Mouse (Mus musculus) forebrain, embryonic 14.5 days (tissue): ENCODE results near the gene Ppm1a. TPM values are rescaled to one million over a fixed set of nuclear protein-coding genes. Genes with fewer than 3 reads are reported as not detected.

ENCODE experiments used
- ATAC-seq: fragments of 200-750 bp; cut with Nextera tagmentation; 2 replicates; pipeline ENCODE4 v1.8.0; 2017; ENCODE audit warnings: mild to moderate bottlenecking, moderate library complexity
- DNase-seq: peaks from one replicate; pipeline ENCODE4 v3.0.0-alpha.2; 2015; ENCODE audit warnings: low spot score
- H3K27ac ChIP-seq: fragments of 300-500 bp; sonication (generic); 2 replicates; pipeline ENCODE4 v1.5.1; 2014; ENCODE audit warnings: low read depth, mild to moderate bottlenecking, control low read depth, low read length, moderate library complexity
- H3K27me3 ChIP-seq: fragments of 300-500 bp; sonication (generic); replicated peaks from 2 replicates; pipeline ENCODE4 v1.6.1; 2014; ENCODE audit warnings: low read length, control low read depth, mixed read lengths; ENCODE audit not compliant: control insufficient read depth, insufficient read depth
- H3K36me3 ChIP-seq: fragments of 300-500 bp; sonication (generic); 2 replicates; pipeline ENCODE4 v1.6.1; 2014; ENCODE audit warnings: low read length, control low read depth; ENCODE audit not compliant: control insufficient read depth, insufficient read depth
- H3K4me1 ChIP-seq: fragments of 300-500 bp; sonication (generic); 2 replicates; pipeline ENCODE4 v1.6.1; 2014; ENCODE audit warnings: antibody characterized with exemption, low read length, control low read depth; ENCODE audit not compliant: control insufficient read depth, insufficient read depth
- H3K4me2 ChIP-seq: fragments of 300-500 bp; sonication (generic); 2 replicates; pipeline ENCODE4 v1.6.1; 2014; ENCODE audit warnings: mild to moderate bottlenecking, control low read depth, low read length
- H3K4me3 ChIP-seq: fragments of 300-500 bp; sonication (generic); 2 replicates; pipeline ENCODE4 v1.5.1; 2014; ENCODE audit warnings: low read depth, low read length, control low read depth
- H3K9ac ChIP-seq: fragments of 300-500 bp; sonication (generic); 2 replicates; pipeline ENCODE4 v1.6.1; 2014; ENCODE audit warnings: mild to moderate bottlenecking, low read length, control low read depth, moderate library complexity
- H3K9me3 ChIP-seq: fragments of 300-500 bp; sonication (generic); replicated peaks from 2 replicates; pipeline ENCODE4 v1.6.1; 2016; ENCODE audit warnings: low read length, control low read depth, mixed read lengths; ENCODE audit not compliant: control insufficient read depth
- WGBS: fragments of 180-500 bp; shearing (Covaris S2); extraction: QIAGEN DNeasy Blood & Tissue Kit; methylation state at CpG from one replicate; pipeline ENCODE4 v1.1.7; 2014; 5-methylcytosine and 5-hydroxymethylcytosine counted together
- polyA plus RNA-seq: library from polyadenylated mRNA; unstranded; fragments of >200 nt; fragmentation: Nextera tagmentation; extraction: Ambion mirVana; gene quantifications from 2 replicates; pipeline ENCODE4 v1.2.1, GENCODE M21; 2014

Gene Ppm1a
- polyA plus RNA-seq, 1 experiment from 2014 or later: 45.8 TPM

DNA sequence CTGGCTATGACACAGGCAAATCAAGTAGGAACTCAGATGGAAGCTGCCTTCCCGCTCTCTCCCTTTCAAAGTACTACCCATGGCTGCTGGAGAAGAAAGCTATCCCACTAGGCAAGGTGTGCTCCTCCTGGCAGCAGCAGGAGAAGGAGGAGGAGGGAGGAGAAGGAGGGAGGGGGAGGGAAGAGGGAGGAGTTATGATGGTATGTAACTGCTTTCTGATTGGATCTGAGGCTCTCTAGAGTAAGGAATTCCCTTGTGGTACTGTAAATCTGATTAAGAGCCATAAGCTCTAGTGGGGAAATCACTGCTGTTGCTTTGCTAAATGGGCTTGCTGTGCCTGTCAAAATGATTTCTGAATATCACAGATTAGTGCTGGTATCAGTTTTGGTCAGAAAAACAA, 84.2 kb downstream of the Ppm1a start:
- Histone ChIP-seq H3K27me3 (peaks cover 20% of the 10 kb centered on the region), H3K4me3 (no peak overlapping the region), H3K27ac (no peak overlapping the region), H3K4me1 (no peaks in the 10 kb centered on the region), H3K9me3 (no peaks in the 10 kb centered on the region), H3K36me3 (no peaks in the 10 kb centered on the region), H3K4me2 (no peak overlapping the region), H3K9ac (no peak overlapping the region)
- ATAC-seq (no peak), DNase-seq (no peak)
- WGBS: 86% methylated on average over 1 of the region's 1 CpGs

GRCm38 (mm10) chr12:72843135-72843534, 85.9 kb downstream of the Ppm1a start:
- WGBS: 93% methylated on average over 4 of the region's 4 CpGs
- Histone ChIP-seq H3K4me1 (no peaks in the 10 kb centered on the region), H3K9me3 (no peaks in the 10 kb centered on the region)

GRCm38 (mm10) chr12:72843555-72843954, 86.3 kb downstream of the Ppm1a start:
- Histone ChIP-seq H3K4me3 (no peak overlapping the region), H3K36me3 (no peaks in the 10 kb centered on the region), H3K27ac (no peak overlapping the region), H3K9ac (no peak overlapping the region), H3K27me3 (peaks cover 39% of the 10 kb centered on the region), H3K4me2 (no peak overlapping the region), H3K4me1 (no peaks in the 10 kb centered on the region), H3K9me3 (no peaks in the 10 kb centered on the region)
- WGBS: 88% methylated on average over 4 of the region's 4 CpGs
- DNase-seq (no peak), ATAC-seq (no peak)

More at GRCm38 (mm10) chr12:72843135-72843534, 85.9 kb downstream of the Ppm1a start:
- Histone ChIP-seq H3K27me3 (peaks cover 35% of the 10 kb centered on the region), H3K4me2 (no peak overlapping the region), H3K36me3 (no peaks in the 10 kb centered on the region), H3K4me3 (no peak overlapping the region), H3K9ac (no peak overlapping the region), H3K27ac (no peak overlapping the region)
- no peak for DNase-seq
- no peak for ATAC-seq

GRCm38 (mm10) chr12:72843973-72844620, 86.8 kb downstream of the Ppm1a start:
- no peak overlapping the region for H3K9ac ChIP-seq
- no peak overlapping the region for H3K27ac ChIP-seq
- 26% methylated on average over 12 of the region's 12 CpGs for WGBS
- H3K36me3 ChIP-seq: no peaks in the 10 kb centered on the region
- no peaks in the 10 kb centered on the region for H3K4me1 ChIP-seq
- H3K4me2 ChIP-seq: peak overlapping the region; percentile 27
- DNase-seq: peak; percentile 56
- peak; percentile 63 for ATAC-seq
- no peak overlapping the region for H3K4me3 ChIP-seq
- H3K9me3 ChIP-seq: no peaks in the 10 kb centered on the region
- peaks cover 43% of the 10 kb centered on the region for H3K27me3 ChIP-seq

DNA sequence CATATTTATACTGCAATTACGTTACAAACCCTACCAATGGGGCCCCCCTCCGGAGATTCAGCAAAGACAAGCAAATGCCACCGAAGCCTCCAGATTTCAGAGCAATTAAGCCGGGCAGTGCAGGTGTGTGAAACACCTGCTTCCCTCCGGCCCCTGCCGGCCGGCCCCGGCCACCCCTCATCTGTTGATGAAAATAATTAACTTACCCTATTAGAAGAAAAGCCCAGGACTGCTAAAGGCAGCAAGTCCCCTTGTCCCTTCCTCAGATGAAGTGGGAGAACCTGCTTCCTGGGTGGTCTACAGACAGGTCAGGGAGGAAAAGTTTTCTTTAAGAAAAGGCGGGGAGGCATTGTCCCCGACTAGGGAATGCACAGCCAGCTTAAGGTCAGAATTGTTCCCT, 88.7 kb downstream of the Ppm1a start:
- no peak for DNase-seq
- no peak overlapping the region for H3K4me3 ChIP-seq
- H3K36me3 ChIP-seq: no peaks in the 10 kb centered on the region
- H3K27ac ChIP-seq: no peak overlapping the region
- no peak for ATAC-seq
- no peak overlapping the region for H3K9ac ChIP-seq
- 7% methylated on average over 10 of the region's 10 CpGs for WGBS
- no peaks in the 10 kb centered on the region for H3K9me3 ChIP-seq
- no peaks in the 10 kb centered on the region for H3K4me1 ChIP-seq
- H3K27me3 ChIP-seq: peaks cover 62% of the 10 kb centered on the region
- no peak overlapping the region for H3K4me2 ChIP-seq

DNA sequence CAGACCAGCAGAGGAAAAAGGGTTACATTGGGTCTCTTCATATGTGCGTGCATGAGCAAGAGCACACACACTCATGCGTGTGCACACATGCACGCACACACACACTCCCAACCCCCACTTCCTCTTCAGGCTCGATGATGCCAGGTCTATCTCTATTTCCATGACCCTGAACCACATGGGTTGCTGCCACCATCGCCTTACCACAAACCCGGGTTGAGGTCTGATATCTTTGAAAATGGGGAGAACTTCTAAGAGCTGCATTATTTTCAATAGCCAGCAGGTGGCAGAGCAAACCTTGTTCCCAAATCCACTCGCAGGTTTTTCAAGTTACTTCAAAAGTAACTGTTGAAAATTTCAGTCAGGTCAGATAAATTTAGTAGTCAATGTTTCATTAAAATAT, 90.5 kb downstream of the Ppm1a start:
- H3K27me3 ChIP-seq: peaks cover 75% of the 10 kb centered on the region
- no peaks in the 10 kb centered on the region for H3K9me3 ChIP-seq
- 22% methylated on average over 7 of the region's 7 CpGs for WGBS
- H3K4me1 ChIP-seq: no peaks in the 10 kb centered on the region
- no peak overlapping the region for H3K27ac ChIP-seq
- ATAC-seq: no peak
- H3K9ac ChIP-seq: no peak overlapping the region
- H3K36me3 ChIP-seq: no peaks in the 10 kb centered on the region
- H3K4me2 ChIP-seq: no peak overlapping the region
- H3K4me3 ChIP-seq: no peak overlapping the region
- DNase-seq: peak; percentile 75

Other genes starting within 250 kb of the Ppm1a start
- gene Pcnx4, start 221.1 kb upstream of the Ppm1a start, polyA plus RNA-seq: 20.6 and 21.9 TPM in 2 replicates
- not detected in 2 replicates for gene Gm4756, start 107.8 kb upstream of the Ppm1a start, polyA plus RNA-seq
- gene Dhrs7, start 92.5 kb upstream of the Ppm1a start, polyA plus RNA-seq: 10.2 and 10.9 TPM in 2 replicates
- gene Six6, start 182.4 kb downstream of the Ppm1a start, polyA plus RNA-seq: 1.5 and 1.9 TPM in 2 replicates
- gene 4930447C04Rik, start 183.3 kb downstream of the Ppm1a start, polyA plus RNA-seq: 1.3 and 1.5 TPM in 2 replicates